Mouse (Mus musculus) liver (tissue): ENCODE results near the gene Gzma.

Source experiments
- DNase-seq: peaks from one replicate; pipeline ENCODE4 v3.0.0-alpha.2; 2020; ENCODE audit warnings: mixed read lengths

Gene Gzma

DNA sequence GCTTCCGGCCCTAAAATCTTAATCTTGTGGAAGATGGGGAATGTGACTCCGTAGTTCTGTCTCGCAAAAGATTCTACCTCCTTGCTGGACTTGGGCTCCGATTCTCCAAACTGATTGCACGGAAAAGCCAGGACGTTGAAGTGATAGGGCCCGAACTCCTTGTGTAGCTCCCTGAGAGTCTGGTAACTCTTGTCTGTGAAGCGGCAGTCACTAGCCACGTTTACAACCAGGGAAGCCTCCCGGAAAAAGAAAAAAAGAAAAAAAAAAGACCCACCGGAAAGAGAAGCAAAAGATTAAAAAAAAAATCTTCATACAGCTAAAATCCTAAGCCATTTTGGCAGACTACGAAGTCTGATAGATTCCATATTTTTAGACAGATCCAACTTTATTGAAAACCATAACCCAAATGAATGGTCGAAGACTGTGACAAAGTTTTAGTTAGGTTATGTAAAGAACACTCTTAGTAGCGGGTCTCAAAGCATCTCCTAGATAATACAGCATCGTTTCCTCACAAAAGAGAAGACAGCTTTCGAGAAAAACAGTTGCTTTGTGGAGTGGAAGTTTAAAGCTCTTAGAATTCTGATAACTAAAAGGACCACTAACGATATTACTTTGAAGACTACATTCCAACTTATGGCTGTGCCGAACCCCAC, 55.2 kb downstream of the Gzma start:
- no peak for DNase-seq

DNA sequence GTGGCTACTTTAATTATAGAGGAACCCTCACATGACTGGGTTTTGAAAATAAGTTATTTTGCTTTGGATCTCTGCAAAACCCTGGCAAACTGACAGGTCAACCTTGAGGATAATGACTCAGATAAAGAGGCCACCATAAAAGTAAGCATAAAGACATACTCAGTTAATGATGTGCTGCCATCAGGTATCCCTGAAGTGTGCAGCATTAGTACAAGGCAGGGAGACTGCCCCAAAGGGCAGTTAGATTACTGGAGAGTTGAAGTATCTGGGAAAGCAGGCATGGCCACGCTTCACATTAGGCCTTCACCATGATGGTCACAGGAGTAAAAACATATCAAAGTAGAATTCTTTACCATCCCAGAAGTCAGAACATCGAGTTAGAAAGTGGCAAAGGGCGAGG, 55.9 kb downstream of the Gzma start:
- no peak for DNase-seq
